Mouse (Mus musculus) large intestine, adult 2 months (tissue): ENCODE measurements at regions not wholly inside any gene's neighbourhood (a gene's known extent, or its start where the extent isn't known, plus 50 kb on each side); places are given as distances from the start of the nearest gene placed in this dataset.

ENCODE experiments used
- DNase-seq: peaks from one replicate; pipeline ENCODE4 v3.0.0-alpha.2; 2012; ENCODE audit warnings: low read depth, low spot score
- WGBS: fragments of 180-500 bp; shearing (Covaris S2); methylation state at CpG from one replicate; pipeline ENCODE4 v1.1.7; 2018; 5-methylcytosine and 5-hydroxymethylcytosine counted together

- WGBS = 77% methylated on average over 4 of the region's 4 CpGs
- DNase-seq = no peak
Observed at GRCm38 (mm10) chr9:63087195-63087594, 61.6 kb downstream of the Skor1 start.

GRCm38 (mm10) chr9:63086671-63087070 is 62.1 kb downstream of the Skor1 start:
- DNase-seq = no peak
- 77% methylated on average over 1 of the region's 1 CpGs for WGBS

- no peak for DNase-seq
- 67% methylated on average over 7 of the region's 7 CpGs for WGBS
Observed at GRCm38 (mm10) chr9:63082830-63083229, 65.9 kb downstream of the Skor1 start.

GRCm38 (mm10) chr9:63082311-63082710 is 66.5 kb downstream of the Skor1 start:
- DNase-seq = no peak
- 40% methylated on average over 3 of the region's 3 CpGs for WGBS

- WGBS = 60% methylated on average over 5 of the region's 5 CpGs
- DNase-seq = no peak
Observed at GRCm38 (mm10) chr9:63080406-63080805, 68.4 kb downstream of the Skor1 start.

GRCm38 (mm10) chr9:63075252-63075651 is 73.5 kb downstream of the Skor1 start:
- no peak for DNase-seq
- WGBS = 56% methylated on average over 5 of the region's 5 CpGs

- peak; percentile 50 for DNase-seq
- 26% methylated on average over 7 of the region's 7 CpGs for WGBS
Observed at GRCm38 (mm10) chr9:63074803-63075202, 74.0 kb downstream of the Skor1 start.

- 34% methylated on average over 10 of the region's 10 CpGs for WGBS
- DNase-seq = no peak
Observed at GRCm38 (mm10) chr9:63074023-63074750, 74.6 kb downstream of the Skor1 start.

- WGBS = 22% methylated on average over 6 of the region's 6 CpGs
Observed at GRCm38 (mm10) chr9:63071032-63071431, 77.7 kb downstream of the Skor1 start.

GRCm38 (mm10) chr9:63069919-63070318 is 78.8 kb downstream of the Skor1 start:
- no peak for DNase-seq
- WGBS = 90% methylated on average over 6 of the region's 6 CpGs

More at GRCm38 (mm10) chr9:63071032-63071431, 77.7 kb downstream of the Skor1 start:
- DNase-seq = no peak

- 47% methylated on average over 2 of the region's 2 CpGs for WGBS
- DNase-seq = no peak
Observed at GRCm38 (mm10) chr9:63067054-63067406, 79.3 kb upstream of the Pias1 start.

- no peak for DNase-seq
- WGBS = 79% methylated on average over 10 of the region's 10 CpGs
Observed at GRCm38 (mm10) chr9:63066384-63067053, 78.8 kb upstream of the Pias1 start.

- no peak for DNase-seq
- WGBS = 28% methylated on average over 2 of the region's 2 CpGs
Observed at GRCm38 (mm10) chr9:63063525-63063924, 75.8 kb upstream of the Pias1 start.

GRCm38 (mm10) chr9:63060740-63061139 is 73.0 kb upstream of the Pias1 start:
- no peak for DNase-seq
- WGBS = 34% methylated on average over 5 of the region's 5 CpGs

- DNase-seq = no peak
- 41% methylated on average over 10 of the region's 10 CpGs for WGBS
Observed at GRCm38 (mm10) chr9:63059234-63059842, 71.6 kb upstream of the Pias1 start.

GRCm38 (mm10) chr9:63058506-63059233 is 70.9 kb upstream of the Pias1 start:
- DNase-seq = no peak
- WGBS = 68% methylated on average over 16 of the region's 16 CpGs

- WGBS = 88% methylated on average over 9 of the region's 9 CpGs
- DNase-seq = no peak
Observed at GRCm38 (mm10) chr9:63056695-63057349, 69.1 kb upstream of the Pias1 start.

GRCm38 (mm10) chr9:63052181-63052580 is 64.5 kb upstream of the Pias1 start:
- DNase-seq = no peak
- 57% methylated on average over 4 of the region's 4 CpGs for WGBS

GRCm38 (mm10) chr9:63051631-63052030 is 63.9 kb upstream of the Pias1 start:
- DNase-seq = no peak
- 87% methylated on average over 4 of the region's 4 CpGs for WGBS

- WGBS = 83% methylated on average over 5 of the region's 5 CpGs
- no peak for DNase-seq
Observed at GRCm38 (mm10) chr9:63049290-63049689, 61.6 kb upstream of the Pias1 start.
